Mouse (Mus musculus) spleen, adult 2 months (tissue): ENCODE data around the gene Kng2.
"Not testable (repeated sequence)": the region's sequence is repeated elsewhere in the genome, so short reads cannot be mapped to it uniquely, and the experiment has no call there.

Experiments
- CTCF ChIP-seq: fragments of 200-500 bp; IDR thresholded peaks from 2 replicates; pipeline ENCODE4 v1.5.1; 2011; ENCODE audit warnings: mild to moderate bottlenecking, inconsistent platforms; ENCODE audit not compliant: insufficient read depth, insufficient read length, insufficient replicate concordance; ENCODE audit errors: extremely low read depth
- POLR2A ChIP-seq: fragments of 200-500 bp; IDR thresholded peaks from 2 replicates; pipeline ENCODE4 v1.6.1; 2011; ENCODE audit warnings: low read depth, low read length, inconsistent platforms

GRCm38 (mm10) chr16:23013786-23014185 lies 15.5 kb downstream of the Kng2 start:
- not testable (repeated sequence) for TF ChIP-seq CTCF, POLR2A
